Mouse (Mus musculus) layer of hippocampus, adult 11-12 months (tissue): Measurements from ENCODE around the gene Vmn2r35.
"Not testable (repeated sequence)": the region's sequence is repeated elsewhere in the genome, so short reads cannot be mapped to it uniquely, and the experiment has no call there.

ENCODE experiments used
- DNase-seq: peaks from one replicate; pipeline ENCODE4 v3.0.0; 2022; ENCODE audit warnings: low spot score

Gene Vmn2r35

DNA sequence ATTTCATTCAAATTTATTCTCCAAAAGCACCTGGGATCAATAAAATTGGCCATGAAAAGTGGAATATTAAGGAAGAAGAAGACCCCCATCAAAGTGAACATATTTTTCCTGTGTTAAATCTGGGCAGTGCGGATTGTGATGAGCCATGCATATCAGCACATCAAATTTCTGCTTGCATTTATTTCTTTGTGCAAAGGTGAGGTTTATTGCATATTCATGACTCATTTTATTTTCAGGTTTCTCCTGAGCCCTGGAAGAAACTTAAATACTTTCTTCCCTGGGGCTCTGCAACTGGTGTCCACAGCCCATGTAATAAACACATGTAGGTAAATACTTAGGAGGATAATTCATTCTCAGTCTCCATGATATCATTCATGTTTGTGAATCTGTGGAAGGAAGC is at the start of gene Vmn2r35:
Gene Vmn2r35, minus strand, starts transcription at position 101 of the 400 bp plus-strand sequence.
- DNase-seq: not testable (repeated sequence)

GRCm38 (mm10) chr7:7794196-7794595 is 25.5 kb downstream of the Vmn2r35 start:
- DNase-seq: not testable (repeated sequence)
